8 mouse cellular contexts compared by ENCODE assay signal in the genomic region with DNA sequence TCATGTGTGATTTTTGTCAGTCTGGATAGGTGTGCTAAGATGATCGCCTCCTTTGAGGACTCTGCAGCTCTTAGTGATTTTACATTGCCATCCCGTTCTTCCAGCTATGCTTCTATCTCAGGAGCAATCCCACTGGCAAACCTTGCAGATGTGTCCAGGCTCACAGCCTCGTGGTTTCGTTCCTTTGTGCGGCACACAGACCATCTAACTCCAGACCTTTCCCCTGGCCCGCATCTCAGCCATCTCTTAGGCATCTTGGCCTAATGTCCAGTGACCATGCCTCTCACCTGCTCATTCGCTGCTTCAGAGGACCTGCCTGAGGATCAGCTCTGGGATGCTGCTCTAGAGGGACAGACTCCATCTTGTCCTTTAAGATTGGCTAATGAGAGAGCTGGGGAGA. TPM values are rescaled to one million over a fixed set of nuclear protein-coding genes. Genes with fewer than 3 reads are reported as not detected.
DNase-seq lines count a peak whose midpoint lies in the region; ATAC-seq and TF ChIP-seq lines count a peak whose summit lies in the region.

No protein-coding gene starts in this region.

- H3K4me3 ChIP-seq in lung, adult 2 months (replicated peaks; ENCODE audit: extremely low read depth, low read depth, low read length) = peak overlapping the region; percentile 84
- peak overlapping the region; percentile 87 for H3K4me3 ChIP-seq in embryonic facial prominence, embryonic 12.5 days
- H3K4me3 ChIP-seq in intestine, embryonic 14.5 days (ENCODE audit: low read depth, low read length) = peak overlapping the region; percentile 81
- peak overlapping the region; percentile 82 for H3K4me3 ChIP-seq in neural tube, embryonic 12.5 days

- TF ChIP-seq POLR2A in lung, adult 2 months (IDR thresholded peaks at IDR 0.05; ENCODE audit: borderline replicate concordance, extremely low read depth, low read depth, low read length) = no peak

- peaks cover 27% of the 10 kb centered on the region for H3K36me3 ChIP-seq in embryonic facial prominence, embryonic 12.5 days
- peaks cover 18% of the 10 kb centered on the region; the same call in 1 of the 2 replicates for H3K36me3 ChIP-seq in intestine, embryonic 14.5 days (ENCODE audit: control insufficient read depth, insufficient read depth, low read length)
- peaks cover 22% of the 10 kb centered on the region for H3K36me3 ChIP-seq in neural tube, embryonic 12.5 days

- TF ChIP-seq CTCF in lung, adult 2 months (IDR thresholded peaks at IDR 0.05; ENCODE audit: insufficient read depth, low read length) = no peak

- no peak for DNase-seq in lung, adult 2 months
- DNase-seq in lung, postnatal 25 days (ENCODE audit: low spot score) = no peak
- DNase-seq in intestine, embryonic 14.5 days (ENCODE audit: low spot score) = no peak
- DNase-seq in thymus, postnatal 36 days = no peak
- no peak for DNase-seq in urinary bladder, postnatal 10 days (ENCODE audit: low spot score)
- DNase-seq in layer of hippocampus, adult 11-12 months (ENCODE audit: low spot score) = no peak

- 86% methylated on average over 7 of the region's 7 CpGs for WGBS in lung, adult 2 months
- WGBS in embryonic facial prominence, embryonic 12.5 days = 78% methylated on average over 7 of the region's 7 CpGs
- 80% methylated on average over 7 of the region's 7 CpGs for whole genome bisulfite sequencing in intestine, embryonic 14.5 days
- WGBS in neural tube, embryonic 12.5 days = 85% methylated on average over 7 of the region's 7 CpGs

- no peaks in the 10 kb centered on the region for H3K27me3 ChIP-seq in embryonic facial prominence, embryonic 12.5 days
- H3K27me3 ChIP-seq in intestine, embryonic 14.5 days (replicated peaks; ENCODE audit: control insufficient read depth, insufficient read depth, low read length) = no peaks in the 10 kb centered on the region
- no peaks in the 10 kb centered on the region for H3K27me3 ChIP-seq in neural tube, embryonic 12.5 days (replicated peaks)

- no peaks in the 10 kb centered on the region for H3K9me3 ChIP-seq in embryonic facial prominence, embryonic 12.5 days
- no peaks in the 10 kb centered on the region for H3K9me3 ChIP-seq in intestine, embryonic 14.5 days (ENCODE audit: control insufficient read depth, low read length)
- H3K9me3 ChIP-seq in neural tube, embryonic 12.5 days = no peaks in the 10 kb centered on the region

- H3K4me1 ChIP-seq in lung, adult 2 months (ENCODE audit: control insufficient read depth, insufficient read depth, low read length) = peaks cover 4% of the 10 kb centered on the region; the same call in 1 of the 2 replicates
- H3K4me1 ChIP-seq in embryonic facial prominence, embryonic 12.5 days = peaks cover 13% of the 10 kb centered on the region
- H3K4me1 ChIP-seq in intestine, embryonic 14.5 days (replicated peaks; ENCODE audit: control insufficient read depth, insufficient read depth, low read length) = peaks cover 12% of the 10 kb centered on the region
- peaks cover 13% of the 10 kb centered on the region for H3K4me1 ChIP-seq in neural tube, embryonic 12.5 days

- peak overlapping the region; percentile 87 for H3K4me2 ChIP-seq in embryonic facial prominence, embryonic 12.5 days (replicated peaks)
- H3K4me2 ChIP-seq in intestine, embryonic 14.5 days (ENCODE audit: low read length) = peak overlapping the region; percentile 87
- H3K4me2 ChIP-seq in neural tube, embryonic 12.5 days (replicated peaks) = peak overlapping the region; percentile 84

- ATAC-seq in embryonic facial prominence, embryonic 12.5 days (ENCODE audit: insufficient number of reproducible peaks, insufficient read depth, low FRiP score, low TSS enrichment) = no peak
- no peak for ATAC-seq in intestine, embryonic 14.5 days (replicated peaks; ENCODE audit: low FRiP score, low TSS enrichment, low read depth)
- no peak for ATAC-seq in neural tube, embryonic 12.5 days (ENCODE audit: low FRiP score, low read depth)

- peak overlapping the region; percentile 87 for H3K9ac ChIP-seq in embryonic facial prominence, embryonic 12.5 days
- H3K9ac ChIP-seq in intestine, embryonic 14.5 days (ENCODE audit: low read length) = peak overlapping the region; percentile 89
- peak overlapping the region; percentile 92 for H3K9ac ChIP-seq in neural tube, embryonic 12.5 days

- no peak overlapping the region for H3K27ac ChIP-seq in embryonic facial prominence, embryonic 12.5 days
- no peak overlapping the region for H3K27ac ChIP-seq in intestine, embryonic 14.5 days (ENCODE audit: low read depth)
- no peak overlapping the region for H3K27ac ChIP-seq in neural tube, embryonic 12.5 days

RNA-seq across cellular contexts. Expression of a gene that starts 1.2 kb away (rescaled TPM):
- 7.5 and 12.5 TPM in 2 replicates for polyA plus RNA-seq in lung, adult 2 months (2012; rRNA removed)
- polyA plus RNA-seq in embryonic facial prominence, embryonic 12.5 days (2016; fragmentation: Nextera tagmentation; extraction: Ambion mirVana) = 117 and 126 TPM in 2 replicates
- 144 and 155 TPM in 2 replicates for polyA plus RNA-seq in intestine, embryonic 14.5 days (2014; fragmentation: Nextera tagmentation; extraction: Ambion mirVana)
- polyA plus RNA-seq in neural tube, embryonic 12.5 days (2016; fragmentation: Nextera tagmentation; extraction: Ambion mirVana) = 92.1 and 93.5 TPM in 2 replicates

RNA-seq across cellular contexts. Expression of a gene that starts 24.4 kb away (rescaled TPM):
- 39.1 and 41.3 TPM in 2 replicates for polyA plus RNA-seq in lung, adult 2 months (2012; rRNA removed)
- polyA plus RNA-seq in embryonic facial prominence, embryonic 12.5 days (2016; fragmentation: Nextera tagmentation; extraction: Ambion mirVana) = 62.8 and 71.0 TPM in 2 replicates
- 74.8 and 76.4 TPM in 2 replicates for polyA plus RNA-seq in intestine, embryonic 14.5 days (2014; fragmentation: Nextera tagmentation; extraction: Ambion mirVana)
- polyA plus RNA-seq in neural tube, embryonic 12.5 days (2016; fragmentation: Nextera tagmentation; extraction: Ambion mirVana) = 46.4 and 48.5 TPM in 2 replicates

RNA-seq across cellular contexts. Expression of a gene that starts 24.5 kb away (rescaled TPM):
- 1.3 and 2.6 TPM in 2 replicates for polyA plus RNA-seq in lung, adult 2 months (2012; rRNA removed)
- polyA plus RNA-seq in embryonic facial prominence, embryonic 12.5 days (2016; fragmentation: Nextera tagmentation; extraction: Ambion mirVana) = 36.4 and 39.7 TPM in 2 replicates
- 36.0 and 37.4 TPM in 2 replicates for polyA plus RNA-seq in intestine, embryonic 14.5 days (2014; fragmentation: Nextera tagmentation; extraction: Ambion mirVana)
- polyA plus RNA-seq in neural tube, embryonic 12.5 days (2016; fragmentation: Nextera tagmentation; extraction: Ambion mirVana) = 30.8 and 33.1 TPM in 2 replicates
